In the genomic region with DNA sequence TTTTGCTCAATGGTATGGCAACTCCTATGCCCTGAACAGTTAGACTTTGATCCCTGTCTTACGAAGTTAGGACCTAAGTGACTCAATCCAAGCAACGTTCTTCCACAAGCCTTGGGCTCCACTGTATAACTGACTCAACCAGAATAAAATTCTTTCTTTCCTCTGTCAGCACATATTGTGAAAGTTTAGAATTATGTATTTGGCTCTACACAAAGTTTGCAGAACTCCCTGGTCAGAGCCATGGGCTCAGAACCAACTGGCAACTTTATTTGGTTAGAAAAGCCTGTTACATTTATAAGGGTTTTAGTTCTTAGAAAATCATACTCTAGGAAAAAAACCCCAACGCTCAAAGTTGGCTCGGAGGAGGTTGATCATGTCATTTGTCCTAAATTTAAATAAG, we compare ENCODE assay signal across 11 mouse cellular contexts.
DNase-seq lines count a peak whose midpoint lies in the region; ATAC-seq and TF ChIP-seq lines count a peak whose summit lies in the region.
"Had no signal": no experiment of that assay in that cellular context is flagged by ENCODE, and none has a peak within 500 bp of the region (broad histone marks: within the 10 kb centered on the region; RNA-seq: fewer than 3 reads in every experiment).

No protein-coding gene starts in this region.

- no peak overlapping the region for H3K9ac ChIP-seq in limb, embryonic 15.5 days
- H3K9ac ChIP-seq in hindbrain, embryonic 16.5 days (ENCODE audit: low read depth, low read length): no peak overlapping the region
- H3K9ac ChIP-seq in intestine, postnatal 0 days (ENCODE audit: low read depth, low read length): no peak overlapping the region
- H3K9ac ChIP-seq: limb, embryonic 12.5 days had no signal

- TF ChIP-seq POLR2A in thymus, adult 2 months (IDR thresholded peaks at IDR 0.05; ENCODE audit: control insufficient read depth, extremely low read depth, insufficient read depth, low read length, poor library complexity): no peak

- intact Hi-C loops in left cerebral cortex, adult 2 months (cut with DNase I): loop anchor here (5.0 kb wide), 1 partner anchor 311 kb away; no protein-coding TSS in a partner anchor

- H3K4me2 ChIP-seq in limb, embryonic 15.5 days: no peak overlapping the region
- no peak overlapping the region for H3K4me2 ChIP-seq in hindbrain, embryonic 16.5 days (ENCODE audit: low read length)
- H3K4me2 ChIP-seq in intestine, postnatal 0 days (replicated peaks; ENCODE audit: low read depth): no peak overlapping the region
- H3K4me2 ChIP-seq: limb, embryonic 12.5 days had no signal

- no peaks in the 10 kb centered on the region for H3K9me3 ChIP-seq in limb, embryonic 15.5 days
- no peaks in the 10 kb centered on the region for H3K9me3 ChIP-seq in hindbrain, embryonic 16.5 days (ENCODE audit: control insufficient read depth, low read length)
- H3K9me3 ChIP-seq in intestine, postnatal 0 days (ENCODE audit: control insufficient read depth): no peaks in the 10 kb centered on the region
- H3K9me3 ChIP-seq: limb, embryonic 12.5 days had no signal

- ATAC-seq in limb, embryonic 15.5 days (ENCODE audit: insufficient number of reproducible peaks, low FRiP score, low TSS enrichment, low read depth): peak; percentile 74; the same call in 1 of the 2 replicates
- no peak for ATAC-seq in hindbrain, embryonic 16.5 days
- ATAC-seq in intestine, postnatal 0 days: no peak
- ATAC-seq: hindbrain, postnatal 0 days had no signal

- TF ChIP-seq CTCF in left cerebral cortex, adult 2 months (IDR thresholded peaks at IDR 0.05): no peak
- no peak for TF ChIP-seq CTCF in thymus, adult 2 months (IDR thresholded peaks at IDR 0.05; ENCODE audit: borderline replicate concordance, control insufficient read depth, extremely low read depth, insufficient read depth, low read length, poor library complexity)
- no peak for TF ChIP-seq CTCF in intestine, postnatal 0 days (IDR thresholded peaks at IDR 0.05; ENCODE audit: low read depth)

- no peaks in the 10 kb centered on the region for H3K27me3 ChIP-seq in limb, embryonic 15.5 days
- H3K27me3 ChIP-seq in hindbrain, embryonic 16.5 days (replicated peaks; ENCODE audit: control insufficient read depth, insufficient read depth, low read length): no peaks in the 10 kb centered on the region
- H3K27me3 ChIP-seq in thymus, adult 2 months (ENCODE audit: control insufficient read depth, insufficient read depth, low read length): no peaks in the 10 kb centered on the region
- no peaks in the 10 kb centered on the region for H3K27me3 ChIP-seq in intestine, postnatal 0 days (replicated peaks; ENCODE audit: control insufficient read depth, insufficient read depth, low read length)
- H3K27me3 ChIP-seq: limb, embryonic 12.5 days; megakaryocyte, embryonic 14.5 days had no signal

- no peaks in the 10 kb centered on the region for H3K36me3 ChIP-seq in limb, embryonic 15.5 days
- no peaks in the 10 kb centered on the region for H3K36me3 ChIP-seq in hindbrain, embryonic 16.5 days (ENCODE audit: control insufficient read depth, insufficient read depth, low read length)
- H3K36me3 ChIP-seq in thymus, adult 2 months (ENCODE audit: control insufficient read depth, insufficient read depth, low read length): no peaks in the 10 kb centered on the region
- no peaks in the 10 kb centered on the region for H3K36me3 ChIP-seq in intestine, postnatal 0 days (ENCODE audit: control insufficient read depth, insufficient read depth)
- H3K36me3 ChIP-seq: limb, embryonic 12.5 days had no signal

- H3K4me3 ChIP-seq in left cerebral cortex, adult 2 months: no peak overlapping the region
- H3K4me3 ChIP-seq in limb, embryonic 15.5 days: no peak overlapping the region
- no peak overlapping the region for H3K4me3 ChIP-seq in hindbrain, embryonic 16.5 days (ENCODE audit: low read length)
- no peak overlapping the region for H3K4me3 ChIP-seq in thymus, adult 2 months (ENCODE audit: control insufficient read depth, insufficient read depth, low read length)
- H3K4me3 ChIP-seq in intestine, postnatal 0 days (ENCODE audit: low read depth, low read length): no peak overlapping the region
- H3K4me3 ChIP-seq: limb, embryonic 12.5 days; megakaryocyte, embryonic 14.5 days had no signal

- H3K4me1 ChIP-seq in limb, embryonic 15.5 days: peaks cover 3% of the 10 kb centered on the region; the same call in 1 of the 2 replicates
- no peaks in the 10 kb centered on the region for H3K4me1 ChIP-seq in hindbrain, embryonic 16.5 days (ENCODE audit: control insufficient read depth, insufficient read depth, low read depth, low read length)
- H3K4me1 ChIP-seq in thymus, adult 2 months (replicated peaks; ENCODE audit: control insufficient read depth, insufficient read depth, low read length): no peaks in the 10 kb centered on the region
- H3K4me1 ChIP-seq in intestine, postnatal 0 days (replicated peaks; ENCODE audit: control insufficient read depth, insufficient read depth, low read length): no peaks in the 10 kb centered on the region
- H3K4me1 ChIP-seq: limb, embryonic 12.5 days; megakaryocyte, embryonic 14.5 days had no signal

- H3K27ac ChIP-seq in left cerebral cortex, adult 2 months: peak overlapping the region; percentile 26; the same call in 1 of the 2 replicates
- 0 out of 2 replicates have a peak overlapping the region, but pooled peaks have one; percentile 3 for H3K27ac ChIP-seq in limb, embryonic 15.5 days
- no peak overlapping the region for H3K27ac ChIP-seq in hindbrain, embryonic 16.5 days (ENCODE audit: low read depth, low read length)
- H3K27ac ChIP-seq in thymus, adult 2 months (ENCODE audit: control insufficient read depth, insufficient read depth, low read length): no peak overlapping the region
- H3K27ac ChIP-seq in intestine, postnatal 0 days (ENCODE audit: low read depth, low read length): no peak overlapping the region
- H3K27ac ChIP-seq: hindbrain, postnatal 0 days; limb, embryonic 12.5 days had no signal

- 55% methylated on average over 4 of the region's 4 CpGs for WGBS in limb, embryonic 15.5 days
- WGBS in hindbrain, embryonic 16.5 days: 84% methylated on average over 4 of the region's 4 CpGs
- WGBS in thymus, adult 2 months: 91% methylated on average over 4 of the region's 4 CpGs
- WGBS in intestine, postnatal 0 days: 72% methylated on average over 4 of the region's 4 CpGs

- no peak for DNase-seq in left cerebral cortex, adult 2 months (ENCODE audit: extremely low spot score in 1 of 2, low spot score in 2 of 2)
- no peak for DNase-seq in left cerebral cortex, adult 11 months (ENCODE audit: low spot score)
- DNase-seq in adrenal gland, postnatal 36 days: peak; percentile 5 to 8
- DNase-seq in fibroblast of lung, adult 2 months (ENCODE audit: low read depth): peak; percentile 81
- DNase-seq in thymus, adult 2 months: no peak

Comparison
In these comparisons a context has a peak if more than half of its experiments do, and no peak if none do; other contexts are left out.
1. DNase-seq: peak in adrenal gland, postnatal 36 days (2 of 2) and fibroblast of lung, adult 2 months (single experiment); none in left cerebral cortex, adult 2 months (0 of 2), left cerebral cortex, adult 11 months (single experiment) and thymus, adult 2 months (single experiment).
2. H3K27ac ChIP-seq: peak in left cerebral cortex, adult 2 months (single experiment) and limb, embryonic 15.5 days (single experiment); none in hindbrain, embryonic 16.5 days (single experiment), thymus, adult 2 months (single experiment) and intestine, postnatal 0 days (single experiment).